Mouse (Mus musculus) frontal cortex, postnatal 36 days (tissue): ENCODE measurements around the gene Insyn1.
A peak's percentile ranks its signal among the peaks of the same experiment; 100 is the strongest.

ENCODE experiments used
- DNase-seq, 2 experiments: peaks; one replicate each; pipeline ENCODE4 v3.0.0; 2022; ENCODE audit warnings: low spot score in 2 of 2

Insyn1 gene

DNA sequence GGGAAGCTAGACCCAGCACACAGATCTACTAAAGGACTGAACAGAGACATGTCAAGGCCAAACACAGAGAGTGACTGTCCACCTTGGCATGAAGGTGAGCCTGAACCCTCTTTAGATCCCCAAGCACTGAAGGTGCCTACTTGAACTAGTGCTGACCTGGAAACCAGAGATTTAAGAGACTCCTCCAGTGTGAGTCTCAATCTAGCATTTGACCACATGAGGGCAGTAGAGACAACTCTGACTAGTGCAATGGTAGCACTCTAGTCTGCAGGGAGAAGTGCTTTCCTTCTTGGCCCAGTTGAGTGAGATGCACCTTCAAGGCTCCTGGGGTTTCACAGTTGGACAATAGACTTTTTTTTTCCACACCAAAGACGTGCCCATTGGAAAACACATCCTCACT is 46.4 kb downstream of the Insyn1 start:
- peak in 1 of 2 experiments; percentile 74 for DNase-seq

- DNase-seq, result no peak
Observed at GRCm38 (mm10) chr9:58535447-58536134, 47.2 kb downstream of the Insyn1 start.

- no peak for DNase-seq
Observed at GRCm38 (mm10) chr9:58537774-58538173, 49.4 kb downstream of the Insyn1 start.

- peak in 1 of 2 experiments; percentile 64 for DNase-seq
Observed at GRCm38 (mm10) chr9:58539886-58540285, 51.5 kb downstream of the Insyn1 start.

DNA sequence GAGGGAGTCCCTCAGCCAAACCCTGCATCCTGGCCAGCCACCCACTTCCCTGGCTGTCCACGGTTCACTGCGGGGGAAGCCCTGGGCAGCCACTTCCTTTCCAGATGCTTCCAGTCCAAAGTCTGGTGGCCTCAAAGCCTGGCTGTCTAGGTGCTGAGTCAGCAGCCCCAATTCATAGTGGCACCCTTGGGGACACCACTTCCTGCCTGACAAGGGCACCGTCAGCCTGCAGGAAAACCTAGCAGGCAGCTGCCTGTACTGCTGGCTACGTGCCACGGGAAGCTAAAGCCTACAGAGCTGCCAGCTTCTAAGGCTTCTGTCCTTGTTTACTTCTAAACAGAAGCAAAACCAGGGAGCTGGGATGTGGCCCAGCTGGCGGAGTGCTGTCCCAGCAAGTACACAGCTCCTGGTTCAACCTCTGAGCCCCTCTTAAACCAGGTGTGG is 53.5 kb downstream of the Insyn1 start:
- DNase-seq, result peak; percentile 63 to 69

GRCm38 (mm10) chr9:58544879-58545324 is 56.5 kb downstream of the Insyn1 start:
- peak; percentile 50 to 70 for DNase-seq

DNA sequence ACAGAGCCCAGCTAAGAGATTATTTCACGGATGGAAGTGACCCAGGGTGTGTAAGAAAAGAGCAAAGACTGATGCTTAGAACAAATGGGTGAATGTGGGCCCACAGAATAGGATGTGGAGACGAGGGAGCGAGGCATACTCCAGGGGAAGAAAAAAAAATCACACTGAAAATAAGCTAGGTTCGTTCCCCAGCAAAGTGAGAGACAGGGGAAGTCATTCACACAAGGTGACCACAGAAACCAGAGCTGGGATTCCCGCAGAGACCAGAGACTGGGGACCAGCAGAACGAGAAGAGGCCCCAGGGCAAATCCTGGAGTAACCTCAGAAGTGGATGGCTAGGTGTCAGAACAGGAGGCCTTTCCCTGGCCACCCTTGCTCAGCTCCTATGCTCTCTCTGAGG is 57.0 kb downstream of the Insyn1 start:
- no peak for DNase-seq

DNA sequence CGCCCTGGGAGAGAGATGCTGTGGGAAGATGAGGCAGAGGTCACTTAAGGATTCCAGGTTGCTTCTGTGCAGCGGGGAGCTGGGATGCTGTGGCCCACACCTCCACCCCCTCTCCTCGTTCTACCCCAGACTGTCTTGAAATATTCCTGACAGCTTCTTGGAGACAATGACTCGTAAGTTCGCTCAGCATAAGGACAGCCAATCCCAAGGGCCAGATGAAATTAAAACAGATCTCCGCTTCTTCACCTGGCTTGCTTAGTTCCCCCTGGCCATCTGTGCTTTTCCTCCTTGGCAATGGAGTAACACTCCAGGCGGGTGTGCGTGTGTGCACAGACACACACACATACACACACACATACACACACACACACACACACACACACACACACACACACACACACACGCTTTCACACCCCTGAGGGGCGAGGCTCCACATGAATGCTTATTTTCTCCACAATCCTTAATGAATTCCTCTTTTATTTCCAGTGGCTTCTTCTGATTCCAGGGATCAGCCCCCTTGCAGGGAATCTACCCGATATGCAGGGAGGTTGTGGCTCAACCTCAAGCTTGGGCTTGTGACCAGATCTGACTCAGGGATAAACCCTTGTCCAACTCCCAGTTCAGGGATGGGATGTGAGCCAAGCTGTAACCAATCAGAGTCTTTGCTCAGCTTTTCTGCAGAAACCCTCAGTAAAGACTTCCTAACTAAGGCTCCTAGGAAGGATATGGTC is 58.4 kb downstream of the Insyn1 start:
- peak; percentile 51 to 73 for DNase-seq

GRCm38 (mm10) chr9:58548897-58549296 is 60.5 kb downstream of the Insyn1 start:
- DNase-seq, result no peak
